Mouse (Mus musculus): ENCODE measurements around the gene Snx18. TPM values are rescaled to one million over a fixed set of nuclear protein-coding genes. Genes with fewer than 3 reads are reported as not detected.

Gene Snx18
- total RNA-seq, 2 experiments from 2014 or later: 15.3 to 16.3 TPM

DNA sequence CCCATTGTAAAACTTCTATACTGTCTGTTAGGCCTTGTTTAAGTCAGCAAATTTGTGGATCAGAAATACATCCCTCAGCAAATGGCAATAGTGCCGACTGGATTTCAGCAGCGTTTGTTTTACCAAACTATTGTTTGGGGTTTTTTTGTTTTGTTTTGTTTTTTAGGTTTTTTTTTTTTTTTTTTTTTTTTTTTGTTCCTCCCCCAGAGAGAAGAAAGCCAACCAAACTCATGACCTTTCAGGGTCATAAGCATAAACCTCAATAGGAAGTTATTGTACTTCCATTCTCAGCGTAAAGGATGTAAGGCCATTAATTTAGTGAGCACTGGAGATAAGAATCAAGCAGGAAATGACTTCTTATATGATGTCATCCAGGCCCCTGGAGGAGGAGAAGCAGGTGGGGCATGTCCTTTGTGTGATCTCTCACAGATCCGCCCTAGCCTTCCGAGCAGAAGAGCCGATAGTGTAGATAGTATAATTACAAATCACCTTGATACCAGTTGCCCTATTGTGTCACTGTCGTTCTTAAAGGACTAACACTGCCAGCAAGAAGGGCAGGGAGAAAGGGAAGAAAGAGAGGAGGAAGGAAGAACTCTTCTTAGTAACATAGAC, 38.5 kb downstream of the Snx18 start:
- no peak for ATAC-seq (replicated peaks; ENCODE audit: low FRiP score, poor library complexity, severe bottlenecking)

DNA sequence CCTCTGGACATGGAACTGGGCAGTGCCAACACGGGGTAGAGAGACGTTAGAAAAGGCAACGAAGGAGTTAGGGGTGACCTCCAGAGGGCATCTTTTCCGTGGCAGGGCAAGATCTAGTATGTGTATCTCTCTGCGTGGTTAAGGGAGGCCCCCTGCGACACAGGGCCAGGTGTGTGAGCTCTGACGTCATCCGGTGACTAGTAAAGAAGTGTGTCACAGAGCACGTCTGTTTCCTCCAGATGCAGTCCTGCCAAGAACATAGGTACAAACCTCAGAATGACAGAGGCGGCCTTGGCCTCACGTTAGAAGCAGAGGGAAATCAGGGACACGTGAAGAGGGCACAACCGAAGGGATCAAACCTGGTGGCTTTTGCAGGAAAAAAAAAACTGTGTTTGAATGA, 44.1 kb downstream of the Snx18 start:
- ATAC-seq (replicated peaks; ENCODE audit: low FRiP score, poor library complexity, severe bottlenecking): no peak

DNA sequence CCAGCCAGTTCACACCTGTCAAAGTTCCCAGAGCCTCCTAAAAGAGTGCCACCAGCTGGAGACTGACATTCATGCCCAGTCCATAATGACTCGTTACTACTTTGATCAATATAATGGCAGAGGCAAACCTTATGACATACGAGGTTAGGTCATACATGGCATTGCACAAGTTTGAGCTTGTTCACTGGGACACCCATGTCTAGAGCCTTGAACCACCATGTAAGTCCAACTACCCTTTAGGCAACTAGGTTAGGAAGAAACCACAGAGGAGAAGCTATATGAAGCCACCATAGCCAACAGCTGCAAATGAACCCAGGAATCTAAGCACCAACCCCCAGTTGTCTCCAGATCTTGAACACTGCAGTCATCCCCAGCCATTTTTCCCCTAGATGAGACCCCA, 45.0 kb downstream of the Snx18 start:
- ATAC-seq (replicated peaks; ENCODE audit: low FRiP score, poor library complexity, severe bottlenecking): no peak

DNA sequence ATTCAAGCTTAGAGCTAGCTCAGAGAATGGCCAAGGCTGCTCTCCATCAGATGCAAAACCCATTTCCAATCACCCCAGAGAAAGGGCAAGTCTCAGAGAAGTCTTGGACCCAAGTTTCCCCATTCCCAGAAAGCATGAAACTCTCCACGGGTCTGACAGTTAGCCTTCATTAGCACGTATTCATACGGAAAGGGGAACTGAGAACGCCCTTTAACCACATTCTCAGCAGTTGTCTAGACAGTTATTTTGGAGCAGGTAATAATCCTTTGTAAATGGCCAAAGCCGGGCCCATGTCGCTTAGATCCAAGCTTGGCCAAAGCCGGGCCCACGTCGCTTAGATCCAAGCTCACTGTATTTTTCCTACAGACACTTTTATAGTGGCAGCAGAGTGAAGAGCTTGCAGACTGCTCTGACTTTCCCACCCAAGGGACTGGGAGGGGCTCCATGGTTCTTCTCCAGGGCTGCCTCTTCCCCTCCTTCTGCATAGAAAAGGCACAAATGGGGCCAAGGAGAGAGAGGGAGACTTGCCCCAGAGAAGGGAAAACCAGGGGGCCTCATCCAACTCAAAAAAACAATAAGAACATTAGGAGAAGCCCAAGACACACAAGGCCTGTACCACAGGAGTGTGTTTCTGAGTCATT, 46.2 kb downstream of the Snx18 start:
- ATAC-seq (replicated peaks; ENCODE audit: low FRiP score, poor library complexity, severe bottlenecking): no peak

DNA sequence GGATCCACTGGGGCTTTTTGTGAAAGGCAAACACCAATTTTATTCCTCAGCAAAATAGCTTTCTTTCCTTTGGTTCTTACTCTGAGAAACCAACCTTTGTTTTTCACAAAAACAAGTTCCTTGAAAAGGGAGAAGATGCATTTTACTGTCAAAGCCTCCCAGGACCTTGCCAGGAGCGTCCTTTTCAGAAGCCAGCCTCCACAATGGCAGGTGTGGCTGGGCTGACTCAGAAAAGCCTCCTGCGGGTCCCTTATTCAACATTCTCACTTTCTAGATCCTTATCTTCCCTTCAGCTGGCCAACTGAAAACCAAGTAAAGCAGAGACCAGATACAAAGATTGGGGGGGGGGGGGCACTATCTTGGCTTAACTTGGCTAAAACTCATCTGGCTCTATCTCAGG, 48.8 kb downstream of the Snx18 start:
- no peak for ATAC-seq (replicated peaks; ENCODE audit: low FRiP score, poor library complexity, severe bottlenecking)

DNA sequence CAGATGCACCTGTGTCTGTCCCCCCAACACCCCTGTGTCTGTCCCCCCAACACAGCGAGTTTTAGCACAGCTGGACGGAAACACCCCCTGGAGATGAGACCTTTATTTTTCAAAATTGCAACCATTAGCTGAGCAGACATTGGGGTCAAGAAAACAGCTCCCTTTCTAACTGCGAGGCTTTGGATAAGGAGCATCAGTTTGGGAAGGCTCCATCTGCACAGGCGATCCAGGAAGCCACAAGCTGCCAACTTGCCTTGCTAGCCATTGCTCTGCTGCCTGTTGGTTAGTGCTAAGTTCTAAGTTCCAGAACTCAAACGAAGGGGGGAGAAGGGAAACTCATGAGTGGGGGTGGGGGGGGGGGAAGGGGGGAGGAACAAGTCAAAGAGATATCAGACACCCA, 51.4 kb downstream of the Snx18 start:
- ATAC-seq (replicated peaks; ENCODE audit: low FRiP score, poor library complexity, severe bottlenecking): no peak

DNA sequence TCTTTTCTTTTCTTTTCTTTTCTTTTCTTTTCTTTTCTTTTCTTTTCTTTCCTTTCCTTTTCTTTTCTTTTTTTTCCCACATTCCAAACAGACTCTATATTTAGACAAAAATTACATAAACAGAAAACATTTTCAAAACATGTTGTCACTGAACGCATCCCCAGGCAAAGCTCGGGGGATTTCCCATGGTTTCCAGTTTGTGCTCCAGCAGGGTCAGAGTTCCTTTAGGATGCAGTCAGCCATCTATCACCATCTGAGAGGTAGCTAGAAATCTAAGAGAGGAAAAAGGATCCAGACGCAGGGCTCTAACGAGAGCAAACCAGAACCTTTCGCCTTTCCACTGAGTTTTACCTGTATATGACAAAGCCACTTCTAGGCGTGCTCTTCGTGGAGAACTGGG, 52.0 kb downstream of the Snx18 start:
- no peak for ATAC-seq (replicated peaks; ENCODE audit: low FRiP score, poor library complexity, severe bottlenecking)

DNA sequence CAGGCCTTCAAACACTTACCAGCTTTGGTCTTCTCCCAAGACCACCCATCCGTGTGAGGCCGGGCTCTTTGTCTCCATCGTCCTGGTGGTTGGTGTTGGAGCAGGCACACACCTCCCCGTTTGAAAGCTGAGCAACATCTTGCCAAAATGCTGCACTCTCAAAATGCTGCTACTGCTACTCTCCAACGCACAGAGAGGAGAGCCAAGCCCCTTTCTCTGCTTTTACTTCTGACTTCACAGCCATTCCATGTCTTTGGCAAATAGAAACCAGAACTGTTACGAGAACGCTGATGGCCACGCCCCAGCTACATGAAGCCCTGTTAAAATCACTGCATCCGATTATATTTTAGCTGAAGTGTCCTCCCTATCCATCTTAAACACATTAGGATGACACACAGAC, 58.7 kb downstream of the Snx18 start:
- no peak for ATAC-seq (replicated peaks; ENCODE audit: low FRiP score, poor library complexity, severe bottlenecking)

DNA sequence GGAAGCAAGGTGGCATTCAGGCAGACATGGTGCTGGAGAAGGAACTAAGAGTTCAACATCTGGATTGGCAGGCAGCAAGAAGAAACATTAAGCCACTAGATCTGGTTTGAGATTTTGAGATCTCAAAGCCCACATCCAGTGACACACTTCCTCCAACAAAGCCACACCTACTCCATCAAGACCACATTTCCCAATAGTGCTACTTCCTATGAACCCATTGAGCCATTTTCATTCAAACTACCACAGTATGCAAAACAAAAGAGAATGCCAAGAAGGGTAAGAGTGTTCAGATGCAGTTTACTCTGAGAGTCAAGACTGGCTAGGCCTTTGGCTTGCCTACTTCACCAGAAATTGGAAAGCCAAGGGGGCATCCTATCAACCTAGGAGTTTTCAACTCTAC, 61.8 kb downstream of the Snx18 start:
- ATAC-seq (replicated peaks; ENCODE audit: low FRiP score, poor library complexity, severe bottlenecking): no peak

DNA sequence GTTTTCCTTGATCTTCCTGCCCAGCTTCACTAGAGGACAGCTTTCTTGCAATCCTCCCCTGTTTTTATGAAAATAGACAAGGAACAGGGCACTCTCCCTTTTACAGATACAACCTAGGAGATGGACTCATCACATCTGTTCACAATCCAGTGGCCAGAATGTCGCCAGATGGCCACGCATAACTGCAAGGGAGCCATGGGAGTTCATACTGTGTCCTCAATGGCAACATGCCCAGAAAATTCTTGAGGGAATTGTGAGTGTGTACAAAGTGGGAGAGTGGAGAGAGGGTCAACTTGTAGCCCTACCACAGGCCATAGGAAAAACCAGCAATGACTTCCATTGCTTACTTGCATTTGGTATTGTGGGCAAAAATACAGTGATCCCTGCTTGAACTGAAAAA, 63.1 kb downstream of the Snx18 start:
- ATAC-seq (replicated peaks; ENCODE audit: low FRiP score, poor library complexity, severe bottlenecking): no peak

DNA sequence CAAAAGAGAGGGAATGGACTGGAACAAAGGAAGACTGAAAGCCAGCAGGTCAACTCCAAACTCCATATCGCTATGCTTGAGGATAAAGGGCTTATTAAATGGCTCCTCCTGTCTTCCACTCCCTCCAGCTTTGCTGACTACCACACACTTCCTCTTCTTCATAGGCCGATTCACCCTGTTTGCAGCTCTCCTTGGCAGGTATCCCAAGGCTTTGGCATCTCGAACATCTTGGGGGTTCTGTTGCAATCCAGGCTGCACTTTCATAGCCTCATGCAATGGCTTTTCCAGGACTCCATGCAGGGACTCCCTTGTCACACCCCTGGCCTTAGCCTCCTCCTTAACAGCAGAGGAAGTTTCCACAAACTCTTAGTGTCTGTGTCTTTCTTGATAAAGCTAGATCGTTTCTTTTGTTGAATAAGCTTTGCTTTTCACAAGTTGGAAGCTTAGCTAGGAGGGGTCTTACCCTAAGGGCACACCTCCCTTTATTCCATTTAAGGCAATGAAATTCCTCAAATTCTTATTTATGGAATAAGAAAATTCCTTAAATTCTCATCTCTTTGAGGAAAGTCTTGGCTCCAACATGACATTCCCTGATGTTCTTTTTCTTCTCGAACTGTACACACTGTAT, 64.6 kb downstream of the Snx18 start:
- ATAC-seq (replicated peaks; ENCODE audit: low FRiP score, poor library complexity, severe bottlenecking): no peak

DNA sequence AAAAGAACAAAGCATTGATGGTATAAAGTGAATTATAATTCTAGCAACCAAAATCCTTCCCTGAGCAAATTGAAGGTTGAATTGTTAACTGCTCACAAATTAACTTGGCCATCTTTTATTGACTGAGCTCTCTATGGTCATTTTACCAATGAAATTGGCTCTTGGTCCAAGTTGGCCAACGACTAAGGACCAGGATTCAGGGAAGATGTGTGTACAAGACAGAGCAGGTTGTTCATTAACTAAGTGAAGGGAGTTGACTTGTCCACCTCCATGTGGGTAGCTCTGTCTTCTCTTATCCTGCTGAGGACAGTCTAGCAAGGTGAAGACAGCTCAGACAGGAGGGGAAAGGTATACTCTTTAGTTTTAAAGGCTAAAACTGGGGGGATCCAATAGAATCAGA, 66.0 kb downstream of the Snx18 start:
- no peak for ATAC-seq (replicated peaks; ENCODE audit: low FRiP score, poor library complexity, severe bottlenecking)

DNA sequence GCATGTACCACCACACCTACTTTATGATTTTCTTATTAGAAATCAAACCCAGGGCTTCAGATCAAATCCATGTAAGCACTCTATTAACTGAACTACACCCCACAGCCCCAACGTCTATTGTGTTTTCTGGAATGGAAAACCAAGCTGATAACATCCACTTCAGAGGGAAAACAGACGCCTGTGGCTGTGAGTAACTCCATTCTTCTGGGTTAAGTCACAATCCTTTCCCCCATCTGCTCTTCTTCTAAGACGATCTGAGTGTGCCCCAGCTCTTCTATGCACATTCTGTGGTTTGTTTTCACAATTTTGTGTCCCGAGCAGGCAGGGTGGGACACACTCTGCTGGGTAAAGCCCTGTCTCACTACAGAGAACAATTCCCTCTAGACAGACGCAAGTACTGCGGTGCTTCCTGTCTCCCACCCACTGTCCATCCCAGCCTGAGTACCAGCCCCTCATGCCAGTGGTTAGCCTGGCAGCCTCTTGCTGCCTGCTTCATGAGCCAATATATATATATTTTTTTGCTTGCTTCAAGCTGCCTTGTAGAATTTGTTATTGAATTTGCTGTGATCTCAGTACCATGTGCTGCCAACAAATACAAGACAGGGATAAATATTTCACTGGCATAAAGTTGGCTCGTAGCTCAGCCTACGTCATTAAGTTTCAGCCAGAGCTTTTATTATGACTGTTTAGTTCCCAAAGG, 67.3 kb downstream of the Snx18 start:
- ATAC-seq (replicated peaks; ENCODE audit: low FRiP score, poor library complexity, severe bottlenecking): no peak

DNA sequence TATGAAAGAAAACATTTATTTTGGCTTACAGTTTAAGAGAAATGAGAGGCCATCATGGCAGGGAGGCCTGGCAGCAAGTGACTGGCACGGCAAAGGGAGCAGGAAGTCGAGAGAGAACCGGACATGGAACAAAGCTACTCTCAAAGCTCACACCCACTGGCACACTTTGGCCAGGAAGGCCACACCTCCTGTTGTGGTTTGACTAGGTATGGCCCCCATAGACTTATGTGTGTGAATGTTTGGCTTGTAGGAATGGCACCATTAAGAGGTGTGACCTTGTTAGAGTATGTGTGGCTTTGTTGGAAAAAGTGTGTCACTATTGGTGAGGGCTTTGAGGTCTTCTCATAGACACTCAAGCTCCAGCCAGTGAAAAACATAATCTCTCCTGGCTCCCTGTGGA, 69.3 kb downstream of the Snx18 start:
- ATAC-seq (replicated peaks; ENCODE audit: low FRiP score, poor library complexity, severe bottlenecking): no peak

DNA sequence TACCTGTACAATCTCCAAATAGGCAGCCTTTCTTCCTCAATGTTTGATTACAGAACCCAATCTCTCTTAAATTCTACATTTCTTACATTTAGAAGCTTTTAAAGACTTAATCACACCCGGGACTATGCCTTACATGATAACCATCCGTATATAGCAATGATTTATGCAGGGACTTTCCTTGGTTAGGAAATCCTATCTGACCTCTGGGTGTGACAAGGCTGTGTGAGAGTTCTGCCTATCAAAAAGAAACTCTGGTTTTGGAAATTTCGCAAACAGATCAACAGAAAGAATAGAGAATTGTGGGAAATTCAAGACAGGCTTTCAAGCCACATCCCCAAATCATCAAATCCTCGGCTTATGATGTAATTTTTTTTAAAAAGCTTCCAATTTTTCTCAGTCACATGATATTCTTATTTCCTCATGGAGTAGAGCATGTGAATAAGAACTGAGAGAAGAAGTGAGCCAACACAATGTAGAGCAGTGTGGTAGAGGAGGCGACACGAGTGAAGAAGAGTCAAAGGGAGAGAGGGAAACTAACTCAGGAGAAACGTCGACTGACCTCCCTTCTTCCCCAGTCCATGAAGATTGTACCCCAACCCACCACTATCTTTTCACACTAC, 70.4 kb downstream of the Snx18 start:
- no peak for ATAC-seq (replicated peaks; ENCODE audit: low FRiP score, poor library complexity, severe bottlenecking)

DNA sequence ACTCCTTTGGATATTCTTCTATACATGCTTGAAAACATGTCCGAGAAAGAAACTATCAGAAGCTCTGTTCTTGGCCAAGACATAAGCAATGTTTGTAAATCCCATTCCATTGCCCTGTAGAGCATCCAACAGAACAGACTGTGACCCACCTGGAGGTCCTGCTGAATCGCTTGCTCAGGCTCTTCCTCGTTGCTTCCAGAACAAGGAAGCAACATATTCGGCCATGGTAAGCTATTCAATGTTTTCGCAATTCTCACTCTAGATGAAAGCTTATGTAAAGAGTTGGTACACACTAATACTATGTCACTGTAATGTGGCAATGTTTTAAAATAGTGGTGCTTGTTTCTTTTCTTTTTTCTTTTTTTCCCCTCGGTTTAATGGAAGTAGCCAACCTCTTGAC, 76.0 kb downstream of the Snx18 start:
- no peak for ATAC-seq (replicated peaks; ENCODE audit: low FRiP score, poor library complexity, severe bottlenecking)

Other genes with a start within 250 kb of the Snx18 start
- gene Hspb3, start 45.1 kb upstream of the Snx18 start, total RNA-seq (2015; ENCODE audit: low replicate concordance): not detected in 2 replicates
- not detected in 2 replicates for gene Hspb3, start 45.1 kb upstream of the Snx18 start, total RNA-seq (2017; ENCODE audit: low replicate concordance)
- gene Arl15, start 175.9 kb upstream of the Snx18 start, total RNA-seq (2015; ENCODE audit: low replicate concordance): 1.3 and 7.3 TPM in 2 replicates
- 4.0 and 9.0 TPM in 2 replicates for gene Arl15, start 175.9 kb upstream of the Snx18 start, total RNA-seq (2017; ENCODE audit: low replicate concordance)